Mouse (Mus musculus): Measurements from ENCODE around the gene Gpr63. TPM values are rescaled to one million over a fixed set of nuclear protein-coding genes. Genes with fewer than 3 reads are reported as not detected.

The Gpr63 gene
- polyA plus RNA-seq, 1 experiment from 2014 or later = 0.05 TPM

GRCm38 (mm10) chr4:25012726-25013125 lies 46.5 kb downstream of the Gpr63 start:
- DNase-seq (no peak), ATAC-seq (no peak)
- no peak for TF ChIP-seq EP300 (IDR thresholded peaks at IDR 0.05; ENCODE audit: low read depth)
- no peak for TF ChIP-seq CTCF (IDR thresholded peaks at IDR 0.05; ENCODE audit: low read depth)
- H3K27ac ChIP-seq (ENCODE audit: low read depth) = no peak overlapping the region
- 69% methylated on average over 3 of the region's 3 CpGs for WGBS (ENCODE audit: insufficient replicate concordance)
- H3K4me1 ChIP-seq (ENCODE audit: insufficient read depth) = no peaks in the 10 kb centered on the region
- H3K4me3 ChIP-seq (ENCODE audit: low read depth, low read length) = no peak overlapping the region
- no peaks in the 10 kb centered on the region for H3K36me3 ChIP-seq (replicated peaks; ENCODE audit: insufficient read depth, low read length)
- H3K4me2 ChIP-seq (ENCODE audit: low read depth, low read length) = no peak overlapping the region
- no peak overlapping the region for H3K9ac ChIP-seq (replicated peaks)
- no peaks in the 10 kb centered on the region for H3K27me3 ChIP-seq (ENCODE audit: insufficient read depth, low read length)
- no peaks in the 10 kb centered on the region for H3K9me3 ChIP-seq (ENCODE audit: low read length)

DNA sequence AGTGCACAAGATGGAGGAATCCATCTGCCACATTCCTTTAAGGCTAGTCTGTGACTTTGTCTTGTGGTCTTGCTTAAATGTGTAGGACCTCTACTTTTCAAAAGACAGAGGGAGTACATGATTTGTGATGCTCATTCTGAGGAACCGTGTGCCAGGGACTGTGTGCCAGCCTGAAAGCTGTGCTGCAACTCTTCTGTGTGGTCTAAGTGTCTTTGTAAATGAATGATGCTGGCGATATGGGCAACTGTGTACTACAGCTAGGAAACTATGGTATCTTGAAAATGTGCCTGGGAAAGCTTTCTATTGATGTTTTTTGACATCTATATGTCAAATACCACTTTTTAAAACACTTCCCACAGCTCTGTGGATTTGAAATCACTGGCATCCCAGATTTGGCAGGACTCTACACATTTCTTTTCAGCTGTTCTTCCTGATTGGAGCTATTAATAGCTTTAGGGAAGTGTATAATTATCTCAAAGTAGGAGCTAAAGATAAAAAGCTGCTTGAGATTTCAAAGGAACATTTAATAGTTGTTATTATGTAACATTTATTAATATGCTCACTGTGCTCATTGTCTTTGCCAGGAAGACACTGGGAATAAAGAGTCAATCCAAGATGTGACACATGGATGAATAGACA lies 48.9 kb downstream of the Gpr63 start:
- no peaks in the 10 kb centered on the region for H3K27me3 ChIP-seq (ENCODE audit: insufficient read depth, low read length)
- no peak overlapping the region for H3K4me2 ChIP-seq (ENCODE audit: low read depth, low read length)
- ATAC-seq = no peak
- TF ChIP-seq EP300 (IDR thresholded peaks at IDR 0.05; ENCODE audit: low read depth) (no peak), CTCF (IDR thresholded peaks at IDR 0.05; ENCODE audit: low read depth) (no peak)
- 63% methylated on average over 2 of the region's 2 CpGs for WGBS (ENCODE audit: insufficient replicate concordance)
- H3K27ac ChIP-seq (ENCODE audit: low read depth) = no peak overlapping the region
- no peaks in the 10 kb centered on the region for H3K4me1 ChIP-seq (ENCODE audit: insufficient read depth)
- H3K4me3 ChIP-seq (ENCODE audit: low read depth, low read length) = no peak overlapping the region
- DNase-seq = no peak
- no peaks in the 10 kb centered on the region for H3K36me3 ChIP-seq (replicated peaks; ENCODE audit: insufficient read depth, low read length)
- H3K9me3 ChIP-seq (ENCODE audit: low read length) = no peaks in the 10 kb centered on the region
- H3K9ac ChIP-seq (replicated peaks) = no peak overlapping the region

DNA sequence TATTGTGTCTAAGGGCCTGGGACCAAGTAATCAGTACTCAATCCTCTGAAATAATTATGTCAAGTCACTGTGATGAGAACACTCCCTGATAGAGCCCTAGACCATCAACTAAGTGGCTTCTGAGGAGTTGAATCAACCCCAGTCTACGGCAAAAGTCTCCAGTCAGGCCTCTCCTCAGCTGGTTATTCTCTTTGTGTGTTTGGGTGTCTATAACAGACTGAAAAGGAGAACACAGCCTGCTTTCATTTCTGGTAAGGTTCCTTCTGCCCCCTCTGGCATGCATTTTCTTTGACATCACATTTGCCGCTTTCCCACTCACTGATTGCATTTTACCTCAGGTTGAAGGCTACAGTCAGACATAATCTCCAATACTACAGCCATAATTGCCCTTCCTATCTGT lies 62.0 kb downstream of the Gpr63 start:
- DNase-seq (no peak), ATAC-seq (no peak)
- WGBS (ENCODE audit: insufficient replicate concordance) = 78% methylated on average over 2 of the region's 2 CpGs
- no peak for TF ChIP-seq CTCF (IDR thresholded peaks at IDR 0.05; ENCODE audit: low read depth)
- no peak for TF ChIP-seq EP300 (IDR thresholded peaks at IDR 0.05; ENCODE audit: low read depth)
- Histone ChIP-seq H3K4me3 (ENCODE audit: low read depth, low read length) (no peak overlapping the region), H3K36me3 (replicated peaks; ENCODE audit: insufficient read depth, low read length) (no peaks in the 10 kb centered on the region), H3K4me2 (ENCODE audit: low read depth, low read length) (no peak overlapping the region), H3K27me3 (ENCODE audit: insufficient read depth, low read length) (no peaks in the 10 kb centered on the region), H3K27ac (ENCODE audit: low read depth) (no peak overlapping the region), H3K4me1 (ENCODE audit: insufficient read depth) (no peaks in the 10 kb centered on the region), H3K9ac (replicated peaks) (no peak overlapping the region), H3K9me3 (ENCODE audit: low read length) (no peaks in the 10 kb centered on the region)

DNA sequence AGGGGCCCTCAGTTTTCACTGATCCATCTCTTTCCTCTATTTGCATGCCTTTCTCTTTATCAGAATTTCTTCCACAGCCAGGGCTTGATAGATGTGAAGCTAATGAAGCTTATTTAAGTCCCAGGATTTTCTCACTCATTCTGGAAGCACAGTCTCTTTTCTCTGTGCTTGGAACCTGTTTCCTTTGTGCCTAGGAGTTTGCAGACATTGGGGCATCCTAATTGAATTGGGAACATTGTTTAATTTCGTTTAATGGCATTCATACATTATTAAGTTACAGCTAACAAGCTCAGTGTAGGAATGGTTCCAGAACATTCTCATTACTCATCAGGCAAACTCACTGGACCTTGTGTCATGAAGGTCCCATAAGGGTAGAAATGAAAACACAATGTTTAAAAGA lies 62.5 kb downstream of the Gpr63 start:
- 53% methylated on average over 1 of the region's 1 CpGs for WGBS (ENCODE audit: insufficient replicate concordance)
- Histone ChIP-seq H3K4me2 (ENCODE audit: low read depth, low read length) (no peak overlapping the region), H3K27ac (ENCODE audit: low read depth) (no peak overlapping the region), H3K9ac (replicated peaks) (no peak overlapping the region), H3K4me3 (ENCODE audit: low read depth, low read length) (no peak overlapping the region), H3K27me3 (ENCODE audit: insufficient read depth, low read length) (no peaks in the 10 kb centered on the region), H3K36me3 (replicated peaks; ENCODE audit: insufficient read depth, low read length) (no peaks in the 10 kb centered on the region), H3K4me1 (ENCODE audit: insufficient read depth) (no peaks in the 10 kb centered on the region), H3K9me3 (ENCODE audit: low read length) (no peaks in the 10 kb centered on the region)
- no peak for DNase-seq
- ATAC-seq = no peak
- TF ChIP-seq EP300 (IDR thresholded peaks at IDR 0.05; ENCODE audit: low read depth) (no peak), CTCF (IDR thresholded peaks at IDR 0.05; ENCODE audit: low read depth) (no peak)

- H3K36me3 ChIP-seq (replicated peaks; ENCODE audit: insufficient read depth, low read length) = no peaks in the 10 kb centered on the region
- no peak overlapping the region for H3K4me3 ChIP-seq (ENCODE audit: low read depth, low read length)
- no peak overlapping the region for H3K27ac ChIP-seq (ENCODE audit: low read depth)
- no peaks in the 10 kb centered on the region for H3K4me1 ChIP-seq (ENCODE audit: insufficient read depth)
- H3K27me3 ChIP-seq (ENCODE audit: insufficient read depth, low read length) = no peaks in the 10 kb centered on the region
- ATAC-seq = no peak
- 64% methylated on average over 4 of the region's 4 CpGs for WGBS (ENCODE audit: insufficient replicate concordance)
- no peak overlapping the region for H3K9ac ChIP-seq (replicated peaks)
- H3K9me3 ChIP-seq (ENCODE audit: low read length) = no peaks in the 10 kb centered on the region
- TF ChIP-seq CTCF (IDR thresholded peaks at IDR 0.05; ENCODE audit: low read depth) (no peak), EP300 (IDR thresholded peaks at IDR 0.05; ENCODE audit: low read depth) (no peak)
- no peak for DNase-seq
- H3K4me2 ChIP-seq (ENCODE audit: low read depth, low read length) = no peak overlapping the region
Observed at GRCm38 (mm10) chr4:25029875-25030274, 63.7 kb downstream of the Gpr63 start.

GRCm38 (mm10) chr4:25035158-25035791 lies 69.1 kb downstream of the Gpr63 start:
- 28% methylated on average over 6 of the region's 6 CpGs for WGBS (ENCODE audit: insufficient replicate concordance)
- no peak for ATAC-seq

More at GRCm38 (mm10) chr4:25035158-25035791, 69.1 kb downstream of the Gpr63 start:
- H3K27ac ChIP-seq (ENCODE audit: low read depth) = no peak overlapping the region
- no peak overlapping the region for H3K9ac ChIP-seq (replicated peaks)
- no peaks in the 10 kb centered on the region for H3K9me3 ChIP-seq (ENCODE audit: low read length)
- DNase-seq = no peak
- peak; percentile 51 for TF ChIP-seq CTCF (IDR thresholded peaks at IDR 0.05; ENCODE audit: low read depth)
- no peak for TF ChIP-seq EP300 (IDR thresholded peaks at IDR 0.05; ENCODE audit: low read depth)
- H3K27me3 ChIP-seq (ENCODE audit: insufficient read depth, low read length) = no peaks in the 10 kb centered on the region
- H3K4me1 ChIP-seq (ENCODE audit: insufficient read depth) = no peaks in the 10 kb centered on the region
- no peaks in the 10 kb centered on the region for H3K36me3 ChIP-seq (replicated peaks; ENCODE audit: insufficient read depth, low read length)
- no peak overlapping the region for H3K4me3 ChIP-seq (ENCODE audit: low read depth, low read length)
- no peak overlapping the region for H3K4me2 ChIP-seq (ENCODE audit: low read depth, low read length)

Measured in liver, postnatal 0 days (tissue).